Mouse (Mus musculus): Measurements from ENCODE around the gene Upb1.

GRCm38 (mm10) chr10:75414925-75415324 lies 14.0 kb downstream of the Upb1 start:
- TF ChIP-seq ZC3H11A (IDR thresholded peaks at IDR 0.05; ENCODE audit: borderline replicate concordance, low read depth, low read length) (no peak), ZNF384 (IDR thresholded peaks at IDR 0.05; ENCODE audit: low read depth, low read length) (no peak)

All from ES-E14 (cell line).